Mouse (Mus musculus) lung, postnatal 0 days (tissue): ENCODE results near the gene Cmtm8. TPM values are rescaled to one million over a fixed set of nuclear protein-coding genes. Genes with fewer than 3 reads are reported as not detected.

ENCODE experiments used
- ATAC-seq: fragments of 200-750 bp; cut with Nextera tagmentation; 2 replicates; pipeline ENCODE4 v1.8.0; 2017; ENCODE audit warnings: moderate library complexity
- DNase-seq: peaks from one replicate; pipeline ENCODE4 v3.0.0-alpha.2; 2016; ENCODE audit warnings: low spot score
- H3K27ac ChIP-seq: fragments of 300-500 bp; sonication (generic); 2 replicates; pipeline ENCODE4 v1.5.1; 2014; ENCODE audit warnings: antibody characterized with exemption, mild to moderate bottlenecking, low read length, mixed read lengths
- H3K27me3 ChIP-seq: fragments of 300-500 bp; sonication (generic); replicated peaks from 2 replicates; pipeline ENCODE4 v1.6.1; 2014; ENCODE audit warnings: low read length, mixed read lengths; ENCODE audit not compliant: insufficient read depth
- H3K36me3 ChIP-seq: fragments of 300-500 bp; sonication (generic); 2 replicates; pipeline ENCODE4 v1.6.1; 2014; ENCODE audit warnings: low read length, mixed read lengths; ENCODE audit not compliant: insufficient read depth
- H3K4me1 ChIP-seq: fragments of 300-500 bp; sonication (generic); 2 replicates; pipeline ENCODE4 v1.6.1; 2014; ENCODE audit warnings: antibody characterized with exemption, low read depth, low read length, mixed read lengths; ENCODE audit not compliant: insufficient read depth
- H3K4me2 ChIP-seq: fragments of 300-500 bp; sonication (generic); replicated peaks from 2 replicates; pipeline ENCODE4 v1.6.1; 2014; ENCODE audit warnings: low read depth, mild to moderate bottlenecking, low read length, moderate library complexity, mixed read lengths
- H3K4me3 ChIP-seq: fragments of 300-500 bp; sonication (generic); 2 replicates; pipeline ENCODE4 v1.5.1; 2014; ENCODE audit warnings: low read depth, low read length
- H3K9ac ChIP-seq: fragments of 300-500 bp; sonication (generic); replicated peaks from 2 replicates; pipeline ENCODE4 v1.6.1; 2014; ENCODE audit warnings: low read depth, mild to moderate bottlenecking
- H3K9me3 ChIP-seq: fragments of 300-500 bp; sonication (generic); 2 replicates; pipeline ENCODE4 v1.6.1; 2016; ENCODE audit warnings: low read length, mixed read lengths
- CTCF ChIP-seq: IDR thresholded peaks from 2 replicates; pipeline ENCODE4 v1.5.1; 2016; ENCODE audit warnings: antibody characterized with exemption, mild to moderate bottlenecking
- EP300 ChIP-seq: IDR thresholded peaks from 2 replicates; pipeline ENCODE4 v1.6.1; 2016; ENCODE audit warnings: antibody characterized with exemption, mild to moderate bottlenecking, control low read depth
- WGBS: fragments of 180-500 bp; shearing (Covaris S2); extraction: QIAGEN DNeasy Blood & Tissue Kit; methylation state at CpG from one replicate; pipeline ENCODE4 v1.1.7; 2014; 5-methylcytosine and 5-hydroxymethylcytosine counted together
- polyA plus RNA-seq: library from polyadenylated mRNA; unstranded; fragments of >200 nt; fragmentation: Nextera tagmentation; extraction: Ambion mirVana; gene quantifications from 2 replicates; pipeline ENCODE4 v1.2.1, GENCODE M21; 2015

Gene Cmtm8
- polyA plus RNA-seq, 1 experiment from 2014 or later, result 130 TPM

- Histone ChIP-seq H3K9ac (peak overlapping the region; percentile 63), H3K4me2 (peak overlapping the region; percentile 97), H3K4me1 (peaks cover 5% of the 10 kb centered on the region; the same call in 1 of the 2 replicates), H3K9me3 (no peaks in the 10 kb centered on the region), H3K36me3 (no peaks in the 10 kb centered on the region), H3K4me3 (peak overlapping the region; percentile 76), H3K27me3 (no peaks in the 10 kb centered on the region), H3K27ac (peak overlapping the region; percentile 91)
- WGBS, result 1% methylated on average over 34 of the region's 40 CpGs
- TF ChIP-seq CTCF (no peak), EP300 (no peak)
- ATAC-seq (peak; percentile 65), DNase-seq (peak; percentile 75)
Observed at GRCm38 (mm10) chr9:114843634-114844016, 331 bp downstream of the Cmtm8 start.

DNA sequence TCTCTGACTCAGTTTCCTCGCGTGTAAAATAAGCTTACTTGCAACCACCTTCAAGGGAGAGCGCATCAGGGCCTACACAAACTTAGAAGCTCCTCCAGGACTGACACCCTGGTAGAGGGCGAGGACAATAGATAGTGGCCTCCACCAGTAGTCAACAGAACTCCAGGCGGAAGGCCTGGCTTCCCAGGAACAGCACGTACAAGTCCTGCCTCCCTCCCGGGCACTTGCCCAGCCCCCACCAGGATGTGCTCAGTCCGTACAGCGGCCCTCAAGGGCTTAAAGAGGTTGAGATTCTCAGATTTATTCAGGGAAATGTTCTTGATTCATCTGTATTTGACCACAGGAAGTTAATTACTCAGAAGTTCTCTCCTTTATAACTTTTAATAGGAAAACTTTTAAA lies 1.1 kb downstream of the Cmtm8 start:
- H3K4me3 ChIP-seq, result peak overlapping the region; percentile 76
- TF ChIP-seq CTCF (no peak), EP300 (no peak)
- H3K27ac ChIP-seq, result peak overlapping the region; percentile 91
- no peaks in the 10 kb centered on the region for H3K27me3 ChIP-seq
- no peaks in the 10 kb centered on the region for H3K9me3 ChIP-seq
- peak overlapping the region; percentile 97 for H3K4me2 ChIP-seq
- DNase-seq, result peak; percentile 73
- H3K4me1 ChIP-seq, result peaks cover 5% of the 10 kb centered on the region; the same call in 1 of the 2 replicates
- 31% methylated on average over 9 of the region's 9 CpGs for WGBS
- H3K36me3 ChIP-seq, result no peaks in the 10 kb centered on the region
- no peak overlapping the region for H3K9ac ChIP-seq
- peak; percentile 40 for ATAC-seq

- WGBS, result 61% methylated on average over 7 of the region's 7 CpGs
- DNase-seq (peak; percentile 78), ATAC-seq (peak; percentile 46)
- H3K4me1 ChIP-seq, result peaks cover 5% of the 10 kb centered on the region; the same call in 1 of the 2 replicates
- TF ChIP-seq EP300 (no peak), CTCF (no peak)
- peak overlapping the region; percentile 91 for H3K27ac ChIP-seq
- H3K9ac ChIP-seq, result no peak overlapping the region
- H3K9me3 ChIP-seq, result no peaks in the 10 kb centered on the region
- peak overlapping the region; percentile 97 for H3K4me2 ChIP-seq
- H3K27me3 ChIP-seq, result no peaks in the 10 kb centered on the region
- H3K36me3 ChIP-seq, result no peaks in the 10 kb centered on the region
- H3K4me3 ChIP-seq, result peak overlapping the region; percentile 76
Observed at GRCm38 (mm10) chr9:114842269-114842668, 1.7 kb downstream of the Cmtm8 start.

GRCm38 (mm10) chr9:114838870-114839269 lies 5.1 kb downstream of the Cmtm8 start:
- no peak overlapping the region for H3K9ac ChIP-seq
- DNase-seq (peak; percentile 79), ATAC-seq (peak; percentile 57)
- H3K4me2 ChIP-seq, result no peak overlapping the region
- no peak overlapping the region for H3K27ac ChIP-seq
- H3K27me3 ChIP-seq, result no peaks in the 10 kb centered on the region
- no peak overlapping the region for H3K4me3 ChIP-seq
- WGBS, result 47% methylated on average over 5 of the region's 5 CpGs
- TF ChIP-seq CTCF (no peak), EP300 (peak; percentile 79)
- H3K4me1 ChIP-seq, result no peaks in the 10 kb centered on the region; the same call in 1 of the 2 replicates
- no peaks in the 10 kb centered on the region for H3K9me3 ChIP-seq
- H3K36me3 ChIP-seq, result no peaks in the 10 kb centered on the region

DNA sequence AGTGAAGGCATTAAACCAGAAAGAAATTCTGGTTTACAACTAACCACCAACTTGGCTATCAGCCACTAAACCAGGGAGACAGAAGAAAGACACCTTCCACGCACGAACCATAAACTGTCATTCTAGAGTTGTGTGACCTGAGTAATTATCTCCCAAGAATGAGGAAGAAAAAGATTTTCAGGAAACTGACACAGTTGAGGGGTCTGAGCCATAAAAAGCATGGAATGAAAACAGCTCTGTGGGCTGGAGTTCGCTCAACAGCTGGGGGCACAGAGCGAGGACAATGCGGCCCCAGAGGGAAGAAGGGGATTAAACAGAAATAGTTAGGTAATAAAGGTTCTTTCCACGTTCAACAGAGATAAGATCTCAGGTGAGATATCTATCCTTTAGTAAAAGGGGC lies 12.4 kb downstream of the Cmtm8 start:
- H3K4me3 ChIP-seq, result no peak overlapping the region
- WGBS, result 32% methylated on average over 6 of the region's 6 CpGs
- H3K27me3 ChIP-seq, result no peaks in the 10 kb centered on the region
- H3K27ac ChIP-seq, result no peak overlapping the region
- TF ChIP-seq CTCF (no peak), EP300 (no peak)
- H3K9ac ChIP-seq, result no peak overlapping the region
- no peak overlapping the region for H3K4me2 ChIP-seq
- ATAC-seq, result no peak
- no peak for DNase-seq
- H3K9me3 ChIP-seq, result no peaks in the 10 kb centered on the region
- H3K36me3 ChIP-seq, result no peaks in the 10 kb centered on the region
- peaks cover 5% of the 10 kb centered on the region; the same call in 1 of the 2 replicates for H3K4me1 ChIP-seq

DNA sequence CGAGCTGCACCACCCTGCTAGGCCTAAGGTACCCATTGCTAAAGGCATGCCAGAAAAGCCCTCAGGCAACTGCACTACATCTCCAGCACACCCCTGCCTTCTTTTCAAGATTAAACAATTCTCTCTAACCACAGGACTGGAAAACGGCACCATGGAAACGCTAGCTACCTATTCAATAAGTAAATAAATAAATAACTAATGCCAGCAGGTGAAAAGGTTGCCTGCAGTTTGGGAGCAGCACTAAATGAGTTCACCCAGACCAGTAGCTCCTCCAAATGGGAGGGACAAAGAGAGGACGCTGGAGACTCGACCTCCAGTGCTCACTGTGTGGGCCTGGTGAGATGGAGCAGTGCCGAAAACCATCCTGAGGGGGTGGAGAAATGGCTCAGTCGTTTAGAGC lies 13.6 kb downstream of the Cmtm8 start:
- ATAC-seq, result no peak
- Histone ChIP-seq H3K36me3 (no peaks in the 10 kb centered on the region), H3K9me3 (no peaks in the 10 kb centered on the region), H3K27me3 (no peaks in the 10 kb centered on the region), H3K9ac (no peak overlapping the region), H3K4me3 (no peak overlapping the region), H3K4me1 (peaks cover 5% of the 10 kb centered on the region; the same call in 1 of the 2 replicates), H3K27ac (no peak overlapping the region), H3K4me2 (no peak overlapping the region)
- no peak for DNase-seq
- WGBS, result 42% methylated on average over 7 of the region's 7 CpGs
- TF ChIP-seq CTCF, result no peak
- TF ChIP-seq EP300, result no peak

GRCm38 (mm10) chr9:114829669-114830068 lies 14.3 kb downstream of the Cmtm8 start:
- Histone ChIP-seq H3K4me1 (peaks cover 5% of the 10 kb centered on the region; the same call in 1 of the 2 replicates), H3K9ac (no peak overlapping the region), H3K27me3 (no peaks in the 10 kb centered on the region), H3K36me3 (no peaks in the 10 kb centered on the region), H3K9me3 (no peaks in the 10 kb centered on the region), H3K4me2 (no peak overlapping the region), H3K27ac (no peak overlapping the region), H3K4me3 (no peak overlapping the region)
- 76% methylated on average over 8 of the region's 8 CpGs for WGBS
- no peak for ATAC-seq
- no peak for DNase-seq
- TF ChIP-seq CTCF (no peak), EP300 (no peak)
